Mouse (Mus musculus) layer of hippocampus, postnatal 36 days (tissue): ENCODE measurements at regions not wholly inside any gene's neighbourhood (a gene's known extent, or its start where the extent isn't known, plus 50 kb on each side); places are given as distances from the start of the nearest gene placed in this dataset.

Source experiments
- DNase-seq, 2 experiments: peaks; one replicate each; pipeline ENCODE4 v3.0.0; 2022

DNA sequence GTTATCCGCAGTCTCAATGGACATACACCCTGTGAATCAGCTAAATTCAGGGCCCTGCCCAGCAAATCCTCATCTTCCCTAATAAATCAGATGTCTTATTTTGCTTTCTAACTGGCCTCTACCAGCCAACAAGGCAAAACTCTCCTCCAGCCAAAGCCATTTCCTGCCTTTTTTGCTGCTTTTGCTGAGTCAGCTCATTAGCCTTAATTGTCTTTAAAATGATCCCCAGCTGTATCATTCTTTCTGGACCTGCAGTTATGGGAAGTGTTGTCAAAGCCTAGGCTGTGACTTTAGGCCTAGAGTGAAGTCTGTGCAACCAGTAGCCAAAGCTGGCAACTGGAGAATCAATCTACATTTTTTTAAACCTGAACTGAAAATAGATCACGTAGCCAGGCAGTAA, 81.4 kb downstream of the Mtpn start:
- no peak for DNase-seq

- DNase-seq: no peak
Measured at GRCm38 (mm10) chr6:35445007-35445406, 94.7 kb downstream of the Mtpn start.

DNA sequence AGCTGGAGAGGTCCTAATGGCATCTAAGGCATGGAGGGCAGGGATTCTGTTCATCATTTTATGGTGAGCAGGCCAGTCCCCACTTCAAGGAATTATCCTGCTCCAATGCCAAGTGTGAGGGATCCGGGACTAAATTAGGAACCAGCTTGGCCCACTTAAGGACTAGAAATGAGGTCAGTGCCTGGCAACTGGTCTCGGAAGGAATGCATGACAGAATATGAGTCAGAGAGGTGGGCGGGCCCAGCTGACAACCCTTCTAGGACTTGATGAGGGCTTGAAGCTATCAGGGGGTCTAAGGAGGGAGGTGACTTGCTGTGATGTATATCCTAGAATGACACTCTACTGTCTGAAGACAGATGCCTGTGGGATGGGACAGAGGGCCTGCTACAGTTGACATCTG, 100.4 kb upstream of the Fam180a start:
- DNase-seq: no peak

GRCm38 (mm10) chr6:35424521-35424920, 98.6 kb upstream of the Fam180a start:
- no peak for DNase-seq

DNA sequence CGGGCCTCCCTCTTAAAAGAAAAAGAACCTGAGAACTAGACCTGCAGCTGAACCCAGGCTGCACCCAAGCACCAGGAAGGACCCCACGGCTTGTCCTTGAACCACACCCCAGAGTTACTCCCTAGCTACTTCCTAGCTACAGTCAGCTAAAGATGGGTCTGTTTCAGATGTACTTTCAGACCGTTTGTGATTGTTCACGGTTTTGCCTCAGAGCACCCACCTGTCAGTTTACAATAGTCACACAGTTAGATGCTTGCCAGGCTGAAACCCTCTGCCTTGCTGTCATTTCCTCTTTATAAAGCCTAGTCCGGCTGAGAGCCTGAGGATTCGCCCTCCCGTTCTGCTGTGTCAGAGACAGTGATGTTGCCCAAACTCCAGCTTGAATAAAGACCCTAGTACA, 95.0 kb upstream of the Fam180a start:
- no peak for DNase-seq

DNA sequence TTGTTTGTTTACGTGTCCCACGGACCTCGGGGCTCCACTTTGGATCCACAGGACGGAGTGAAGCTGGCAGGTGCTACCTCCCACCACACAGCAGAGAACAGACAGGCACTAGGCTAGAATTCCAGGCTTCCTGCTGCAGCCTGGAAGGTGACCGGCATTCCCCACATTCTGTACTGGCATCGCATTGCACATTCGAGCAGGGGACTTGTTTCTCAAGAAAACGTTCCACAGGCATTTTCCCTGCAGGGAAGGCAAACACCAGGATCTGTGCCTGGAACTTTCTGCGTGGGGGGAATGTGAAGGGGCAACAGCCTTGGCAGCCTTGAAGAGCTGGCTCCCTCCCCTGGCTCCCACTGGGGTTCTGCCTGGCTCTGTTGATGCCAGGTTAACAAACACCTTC, 79.1 kb upstream of the Fam180a start:
- DNase-seq: peak in 1 of 2 experiments; percentile 19

GRCm38 (mm10) chr6:35403341-35403910, 77.5 kb upstream of the Fam180a start:
- no peak for DNase-seq

DNA sequence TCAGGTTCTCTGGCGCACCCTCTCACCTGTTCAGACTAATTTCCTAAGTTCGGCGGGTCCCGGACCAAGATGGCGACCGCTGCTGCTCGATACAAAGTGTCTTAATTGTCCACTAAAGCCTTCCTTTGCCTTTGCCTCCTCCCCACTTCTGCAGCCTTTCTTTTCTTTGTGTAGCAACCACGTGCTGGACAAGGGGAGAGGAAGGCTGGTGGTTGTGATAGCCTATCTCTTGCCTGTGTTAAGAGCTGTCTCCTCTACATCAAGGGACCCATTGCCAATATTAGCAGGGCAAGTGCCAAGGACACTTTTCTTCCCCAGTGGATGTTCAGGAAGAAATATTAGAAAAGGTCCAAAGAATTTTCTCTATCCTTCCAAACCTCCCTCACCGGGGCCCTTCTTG, 69.8 kb upstream of the Fam180a start:
- DNase-seq: no peak

DNA sequence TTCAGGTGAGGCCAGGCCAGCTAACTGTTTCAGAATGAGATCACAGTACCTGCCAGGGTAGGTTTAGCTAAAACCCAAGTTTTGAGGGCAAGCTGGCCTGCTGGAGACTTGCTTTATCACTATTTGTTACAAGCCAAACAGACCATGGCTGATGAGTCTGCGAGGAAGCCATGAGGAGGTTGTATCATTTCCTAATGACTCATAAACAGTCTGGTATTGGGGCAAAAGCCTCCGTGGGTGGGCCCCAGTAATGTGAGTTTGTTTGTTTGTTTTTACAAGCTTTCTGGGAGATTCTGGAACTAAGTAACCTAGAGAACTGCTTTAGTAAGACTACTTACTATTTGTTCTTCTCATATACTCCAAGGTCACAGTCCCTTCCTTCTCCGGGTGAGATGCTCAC, 62.9 kb upstream of the Fam180a start:
- DNase-seq: no peak

- DNase-seq: no peak
Measured at GRCm38 (mm10) chr6:35381536-35381935, 55.6 kb upstream of the Fam180a start.

- peak in 1 of 2 experiments; percentile 31 for DNase-seq
Measured at GRCm38 (mm10) chr6:35380721-35381466, 55.0 kb upstream of the Fam180a start.

DNA sequence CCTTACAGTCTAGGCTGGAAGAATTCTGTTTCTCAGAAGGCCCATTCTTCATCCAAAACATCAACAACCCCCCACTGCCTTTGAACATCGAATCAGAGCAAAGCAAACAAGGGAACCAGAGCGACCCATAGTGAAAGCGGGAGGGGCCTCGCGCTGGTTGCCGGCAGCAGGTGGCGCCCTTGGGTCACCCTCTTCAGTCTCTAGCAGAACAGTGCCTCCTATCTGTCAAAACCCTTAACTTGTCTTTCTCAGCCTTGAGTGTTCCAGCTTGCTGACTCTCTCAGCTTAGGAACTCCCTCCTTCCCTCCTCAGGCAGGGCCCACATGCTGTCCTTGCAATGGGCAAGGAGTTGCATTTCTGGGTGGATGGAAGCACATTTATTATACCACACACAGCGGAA, 53.9 kb upstream of the Fam180a start:
- peak; percentile 60 to 70 for DNase-seq

GRCm38 (mm10) chr6:35378851-35379250, 52.9 kb upstream of the Fam180a start:
- DNase-seq: no peak

GRCm38 (mm10) chr6:35377535-35377934, 51.6 kb upstream of the Fam180a start:
- DNase-seq: no peak

DNA sequence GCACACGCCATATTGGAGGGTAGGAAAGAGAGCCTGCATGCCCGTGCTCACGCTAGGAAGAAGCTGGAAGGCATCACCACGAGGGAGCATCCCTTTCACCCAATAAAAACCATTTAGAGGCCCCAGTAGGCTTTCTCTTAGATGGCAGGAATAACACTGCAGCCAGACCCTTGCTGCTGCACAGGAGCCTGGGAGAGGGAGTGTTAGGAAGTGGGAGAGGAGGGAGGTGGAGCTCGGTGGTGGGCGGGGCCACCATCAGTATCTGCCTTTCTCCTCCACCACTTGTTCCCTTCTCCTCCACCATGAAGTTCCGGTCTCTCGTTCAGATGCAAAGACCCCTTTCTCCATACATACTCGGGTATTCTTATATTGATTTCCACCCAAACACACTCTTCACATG, 50.6 kb upstream of the Fam180a start:
- DNase-seq: no peak
